Mouse (Mus musculus): ENCODE results near the gene Drc1. TPM values are rescaled to one million over a fixed set of nuclear protein-coding genes. Genes with fewer than 3 reads are reported as not detected.
A peak's percentile ranks its signal among the peaks of the same experiment; 100 is the strongest.

Drc1 gene
- total RNA-seq, 2 experiments from 2014 or later, result 11.6 to 13.6 TPM

DNA sequence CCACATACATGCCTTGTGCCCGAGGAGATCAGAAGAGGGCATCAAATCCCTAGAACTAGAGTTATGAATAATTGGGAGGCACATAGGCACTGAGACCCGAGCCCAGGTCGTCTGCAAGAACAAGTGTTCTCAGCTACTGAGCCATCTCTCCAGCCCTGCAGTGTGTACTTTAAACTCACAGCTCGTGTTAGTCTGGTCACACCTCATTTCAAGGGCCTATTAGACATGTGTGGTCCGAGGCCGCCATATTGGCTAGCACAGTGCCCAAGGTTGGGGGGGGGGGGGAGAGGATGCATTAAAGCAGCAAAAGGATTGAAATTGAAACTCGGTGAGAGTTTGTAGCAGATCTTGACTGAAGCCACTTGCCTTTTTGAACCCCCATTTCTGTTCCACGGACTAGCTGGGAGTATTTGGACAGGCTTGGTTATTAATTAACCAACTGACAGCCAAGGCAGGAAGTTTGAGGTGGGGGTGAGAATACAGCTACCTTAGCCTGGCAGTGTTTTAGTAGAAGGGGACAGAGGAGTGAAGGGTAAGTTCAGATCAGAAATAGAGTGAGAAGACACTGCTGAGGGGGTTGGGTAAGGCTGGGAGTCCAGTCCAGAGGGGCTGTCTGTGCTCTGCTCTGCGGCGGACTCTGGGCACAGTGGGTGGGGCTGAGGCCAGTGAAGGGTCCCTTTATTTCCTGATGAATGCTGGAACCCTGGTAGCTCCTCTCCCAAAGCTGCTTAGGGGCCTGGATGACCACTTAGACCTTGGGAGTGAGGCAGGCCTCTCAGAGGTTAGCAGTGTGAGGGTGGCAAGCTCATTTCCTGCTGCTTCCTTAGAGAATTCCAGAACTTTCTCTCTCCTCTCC is 5.0 kb downstream of the Drc1 start:
- DNase-seq (ENCODE audit: low spot score in 2 of 2), result no peak

GRCm38 (mm10) chr5:30287106-30287882 is 6.1 kb downstream of the Drc1 start:
- no peak for DNase-seq (ENCODE audit: low spot score in 2 of 2)

- DNase-seq (ENCODE audit: low spot score in 2 of 2), result no peak
Observed at GRCm38 (mm10) chr5:30340815-30341214, 59.6 kb downstream of the Drc1 start.

GRCm38 (mm10) chr5:30341601-30342365 is 60.6 kb downstream of the Drc1 start:
- DNase-seq (ENCODE audit: low spot score in 2 of 2), result peak; percentile 25 to 34

DNA sequence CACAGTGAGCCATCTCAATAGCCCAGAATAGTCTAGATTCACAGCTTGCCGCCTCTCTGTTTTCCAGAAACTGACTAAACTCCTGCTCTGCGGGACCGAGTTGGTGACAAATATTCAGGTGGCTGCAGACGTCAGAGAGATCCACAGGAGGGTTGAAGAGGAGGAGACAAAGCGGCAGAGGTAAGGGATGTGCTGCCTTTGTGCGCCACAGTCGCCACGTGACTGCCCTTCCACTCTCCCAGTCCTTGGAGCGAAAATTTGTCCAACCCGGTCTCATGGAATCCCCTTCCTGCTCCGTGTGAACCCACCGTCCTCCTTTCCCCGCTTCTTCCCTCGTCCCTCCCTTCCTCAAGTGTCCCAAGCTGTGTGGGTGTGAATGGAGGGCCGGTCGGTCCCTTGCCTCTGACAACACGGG is 61.4 kb downstream of the Drc1 start:
- peak; percentile 48 to 49 for DNase-seq (ENCODE audit: low spot score in 2 of 2)

GRCm38 (mm10) chr5:30343107-30343506 is 61.9 kb downstream of the Drc1 start:
- DNase-seq (ENCODE audit: low spot score in 2 of 2), result peak; percentile 62 to 74

GRCm38 (mm10) chr5:30343886-30344285 is 62.7 kb downstream of the Drc1 start:
- DNase-seq (ENCODE audit: low spot score in 2 of 2), result no peak

DNA sequence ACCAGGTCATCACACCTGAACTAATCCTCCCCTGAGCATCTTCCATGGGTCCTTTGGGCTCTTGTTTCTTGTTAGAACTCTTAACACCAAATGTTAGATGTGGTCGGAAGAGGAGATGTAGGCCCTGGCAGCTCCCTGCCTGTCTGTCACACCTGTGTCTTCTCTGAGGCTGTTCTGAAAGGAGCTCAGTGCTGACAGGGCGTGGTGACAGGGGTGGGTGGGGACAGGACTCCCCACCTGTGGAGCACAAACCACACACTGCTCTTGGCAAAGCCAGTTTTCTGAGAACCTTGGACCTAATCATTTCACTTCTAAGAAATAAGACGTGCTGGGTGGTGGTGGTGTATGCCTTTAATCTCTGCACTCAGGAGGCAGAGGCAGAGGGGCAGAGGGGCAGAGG is 72.4 kb downstream of the Drc1 start:
- DNase-seq (ENCODE audit: low spot score in 2 of 2), result no peak

DNA sequence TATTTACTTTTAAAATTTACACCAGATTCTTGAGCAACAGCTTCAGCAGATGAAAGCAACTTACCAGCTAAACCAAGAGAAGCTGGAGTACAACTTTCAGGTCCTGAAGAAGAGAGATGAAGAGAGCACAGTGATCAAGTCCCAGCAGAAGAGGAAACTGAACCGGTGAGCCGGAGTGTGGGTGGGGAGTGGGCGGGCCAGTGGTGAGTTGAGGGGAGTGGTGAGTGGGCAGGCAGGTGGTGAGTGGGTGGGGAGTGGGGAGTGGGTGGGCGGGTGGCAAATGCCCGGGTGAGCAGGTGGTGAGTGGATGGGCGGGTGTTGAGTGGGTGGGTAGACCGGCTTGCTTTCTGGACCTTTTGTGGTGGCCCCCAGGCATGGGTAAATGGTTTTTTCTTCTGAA is 73.9 kb downstream of the Drc1 start:
- DNase-seq (ENCODE audit: low spot score in 2 of 2), result no peak

- no peak for DNase-seq (ENCODE audit: low spot score in 2 of 2)
Observed at GRCm38 (mm10) chr5:30355559-30356159, 74.5 kb downstream of the Drc1 start.

- no peak for DNase-seq (ENCODE audit: low spot score in 2 of 2)
Observed at GRCm38 (mm10) chr5:30356647-30357046, 75.5 kb downstream of the Drc1 start.

DNA sequence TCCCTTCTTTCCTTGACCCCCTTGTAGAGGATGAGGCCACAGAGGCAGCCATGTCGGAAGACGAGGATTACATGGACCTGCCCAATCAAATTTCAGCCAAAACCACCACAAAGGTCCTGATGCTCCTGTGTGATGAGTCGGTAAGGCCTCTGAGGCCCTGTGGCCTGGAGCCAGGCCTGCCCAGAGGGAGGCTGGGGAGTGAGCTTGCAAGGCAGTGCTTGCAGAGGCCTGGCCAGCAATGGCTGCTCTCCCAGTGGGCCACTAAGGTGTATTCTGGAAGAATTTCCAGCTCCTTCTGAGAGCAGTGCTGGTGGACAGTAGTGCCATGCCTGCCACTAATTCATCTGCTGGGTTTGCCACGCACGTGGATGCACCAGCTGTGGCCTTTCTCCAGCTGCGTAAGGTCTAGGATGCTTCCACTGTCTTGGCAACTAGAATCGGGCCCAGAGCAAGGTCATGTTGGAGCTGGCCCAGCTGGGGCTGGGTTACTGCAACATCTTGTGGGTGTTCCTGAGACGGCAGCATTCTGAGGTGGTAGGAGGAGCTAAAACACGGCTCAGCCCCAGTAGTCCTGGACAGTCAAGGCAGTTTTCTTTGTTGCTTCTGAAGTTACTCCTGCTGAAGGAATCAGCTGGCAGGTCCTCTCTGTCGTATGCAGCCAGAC is 77.4 kb downstream of the Drc1 start:
- no peak for DNase-seq (ENCODE audit: low spot score in 2 of 2)

DNA sequence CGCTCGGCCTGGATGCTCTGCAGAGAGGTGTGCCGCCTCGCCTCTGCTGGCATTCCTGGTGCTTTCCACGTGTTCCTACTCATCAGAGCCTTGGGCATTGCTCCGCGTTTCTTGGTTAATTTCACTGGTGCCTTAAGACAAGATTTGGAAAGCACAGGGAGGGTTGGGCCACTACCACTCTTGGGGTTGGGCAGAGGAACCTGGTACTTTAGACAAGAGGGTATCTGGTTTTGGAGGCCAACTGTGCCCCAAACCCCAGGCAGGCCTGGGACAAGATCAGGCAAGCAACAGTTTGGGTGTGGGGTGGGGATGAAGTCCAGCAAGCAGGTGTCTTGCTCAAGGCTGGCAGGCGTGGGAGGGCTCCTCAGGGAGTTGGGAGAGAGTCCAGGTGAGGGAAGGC is 86.2 kb downstream of the Drc1 start:
- DNase-seq (ENCODE audit: low spot score in 2 of 2), result no peak

DNA sequence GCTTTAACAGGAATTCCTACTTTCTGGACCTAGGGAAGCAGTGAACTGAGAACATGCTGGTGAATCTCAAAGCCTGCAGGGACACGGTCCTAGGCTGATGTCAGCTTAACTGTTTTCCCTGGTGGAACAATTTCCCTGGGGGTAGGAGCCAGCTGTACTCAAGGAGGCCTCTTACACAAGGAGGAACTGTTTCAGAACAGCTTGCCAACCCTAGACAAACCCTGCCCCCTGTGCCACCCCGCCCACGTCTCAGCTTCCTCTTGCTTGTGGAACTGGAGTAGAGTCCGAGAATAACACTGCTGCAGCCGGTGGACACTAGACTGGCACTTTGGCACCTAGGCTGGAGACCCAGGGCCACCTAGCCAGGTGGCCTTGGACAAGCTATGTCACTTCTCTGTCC is 88.2 kb downstream of the Drc1 start:
- DNase-seq (ENCODE audit: low spot score in 2 of 2), result peak; percentile 17 to 40

- DNase-seq (ENCODE audit: low spot score in 2 of 2), result no peak
Observed at GRCm38 (mm10) chr5:30382876-30383275, 101.7 kb downstream of the Drc1 start.

DNA sequence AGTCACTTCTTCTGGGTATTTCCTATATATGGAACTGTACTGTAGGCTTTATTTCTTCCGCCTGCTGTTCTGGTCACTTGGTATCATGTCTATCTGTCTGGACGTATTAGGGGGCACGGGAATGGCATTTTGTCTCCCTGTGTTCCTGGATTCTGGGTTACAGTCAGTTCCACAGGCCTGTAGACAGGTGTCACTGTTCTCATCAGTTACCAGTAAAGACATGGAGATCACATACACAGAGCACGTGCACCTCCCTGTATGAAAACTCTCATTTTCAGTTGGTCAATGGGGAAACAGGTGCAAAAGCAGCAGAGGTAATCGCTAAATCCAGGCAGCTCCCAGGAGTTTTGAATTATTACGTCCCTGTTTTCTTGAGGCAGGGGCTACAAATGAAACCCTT is 106.5 kb downstream of the Drc1 start:
- DNase-seq (ENCODE audit: low spot score in 2 of 2), result no peak

DNA sequence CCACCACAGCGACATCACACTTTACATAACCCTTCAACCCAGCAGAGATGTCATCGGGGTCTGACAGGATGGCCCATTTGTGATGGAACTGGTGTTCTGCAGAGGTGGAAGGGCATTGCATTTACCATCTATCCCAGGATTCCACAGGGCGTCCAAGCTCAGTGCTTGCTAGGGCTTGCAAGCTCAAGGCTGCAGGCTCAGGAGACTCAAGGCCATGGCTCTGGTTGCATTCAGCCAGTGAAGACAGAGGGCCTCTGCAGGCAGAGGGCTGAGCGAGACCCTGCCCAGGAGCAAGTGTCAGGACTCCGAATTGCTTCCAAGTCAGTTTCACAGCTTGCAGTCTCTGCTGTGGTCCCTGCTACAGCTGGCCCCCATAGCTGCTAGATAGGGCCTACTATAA is 108.6 kb downstream of the Drc1 start:
- no peak for DNase-seq (ENCODE audit: low spot score in 2 of 2)

DNA sequence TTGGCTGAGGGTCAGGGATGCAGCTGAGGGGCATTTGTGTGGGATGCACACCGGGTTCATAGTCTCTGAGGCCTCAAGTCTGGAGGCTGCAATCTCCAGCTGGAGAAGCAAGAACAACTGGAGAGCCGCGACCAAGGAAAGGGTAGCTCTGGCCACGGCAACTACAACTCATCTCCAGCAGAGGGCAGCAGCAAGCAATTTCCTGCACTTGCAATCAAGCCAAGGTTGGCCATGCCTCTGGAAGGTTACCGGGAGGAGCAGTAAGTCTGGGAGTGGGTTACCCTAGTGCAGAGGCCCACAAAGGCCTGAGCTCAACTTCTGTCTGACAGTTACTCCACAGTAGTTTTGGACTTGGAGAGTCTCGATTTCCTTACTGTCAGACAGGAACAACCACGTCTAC is 110.3 kb downstream of the Drc1 start:
- DNase-seq (ENCODE audit: low spot score in 2 of 2), result peak; percentile 68 to 77

- DNase-seq (ENCODE audit: low spot score in 2 of 2), result no peak
Observed at GRCm38 (mm10) chr5:30400521-30400920, 119.3 kb downstream of the Drc1 start.

DNA sequence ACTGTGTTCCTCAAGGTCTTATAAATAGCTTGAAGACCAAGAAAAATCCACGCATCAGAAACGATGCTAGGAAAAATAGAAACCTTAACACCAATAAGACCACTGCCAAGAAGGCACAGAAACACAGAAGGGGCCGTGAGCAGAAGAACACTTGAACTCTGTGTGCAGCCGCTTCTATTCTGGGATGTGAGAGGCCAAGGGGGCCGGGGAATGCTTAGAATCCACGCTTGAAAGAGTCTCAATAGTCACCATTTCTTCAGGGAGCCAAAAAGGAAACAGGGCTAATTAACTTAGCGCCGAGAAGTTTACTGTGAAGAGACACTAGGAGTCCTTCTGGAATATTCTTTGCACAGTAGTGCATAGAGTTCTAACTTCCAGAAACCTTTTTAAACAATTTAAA is 120.0 kb downstream of the Drc1 start:
- no peak for DNase-seq (ENCODE audit: low spot score in 2 of 2)

GRCm38 (mm10) chr5:30406876-30407275 is 125.7 kb downstream of the Drc1 start:
- DNase-seq (ENCODE audit: low spot score in 2 of 2), result no peak

Measured in left cerebral cortex, adult 18-20 months (tissue).